Mouse (Mus musculus): ENCODE results near the gene Trim62. TPM values are rescaled to one million over a fixed set of nuclear protein-coding genes. Genes with fewer than 3 reads are reported as not detected.

The Trim62 gene
- polyA plus RNA-seq, 1 experiment, result 3.8 TPM

DNA sequence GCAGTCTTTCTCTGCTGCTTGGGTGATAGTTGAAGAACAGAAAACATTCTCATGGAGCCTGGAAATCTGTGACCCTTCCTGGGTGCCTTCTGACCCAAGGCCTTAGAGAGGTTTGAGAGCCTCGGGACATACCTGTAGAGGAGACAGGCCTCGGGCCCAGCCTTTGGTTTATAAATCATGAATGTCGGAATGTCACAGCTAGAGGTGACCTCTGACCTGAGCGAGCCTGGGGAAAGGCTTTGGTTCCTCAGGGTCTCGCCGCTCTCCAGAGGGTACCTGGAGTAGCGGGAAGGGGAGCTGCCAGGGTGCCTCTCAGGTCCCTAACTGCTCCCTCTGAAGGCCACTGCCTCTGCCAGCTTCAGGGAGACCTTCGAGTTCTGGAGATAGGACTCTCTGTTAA lies 21.9 kb downstream of the Trim62 start:
- no peak overlapping the region for H3K4me3 ChIP-seq (ENCODE audit: insufficient read depth, low read length)
- no peak overlapping the region for H3K27ac ChIP-seq (ENCODE audit: insufficient read depth, low read length)
- H3K4me1 ChIP-seq (ENCODE audit: control insufficient read depth, insufficient read depth, low read length), result peaks cover 4% of the 10 kb centered on the region; the same call in 1 of the 2 replicates
- TF ChIP-seq POLR2A (IDR thresholded peaks at IDR 0.05; ENCODE audit: low read depth, low read length) (no peak), CTCF (IDR thresholded peaks at IDR 0.05; ENCODE audit: borderline replicate concordance, insufficient read depth, low read length) (no peak)

DNA sequence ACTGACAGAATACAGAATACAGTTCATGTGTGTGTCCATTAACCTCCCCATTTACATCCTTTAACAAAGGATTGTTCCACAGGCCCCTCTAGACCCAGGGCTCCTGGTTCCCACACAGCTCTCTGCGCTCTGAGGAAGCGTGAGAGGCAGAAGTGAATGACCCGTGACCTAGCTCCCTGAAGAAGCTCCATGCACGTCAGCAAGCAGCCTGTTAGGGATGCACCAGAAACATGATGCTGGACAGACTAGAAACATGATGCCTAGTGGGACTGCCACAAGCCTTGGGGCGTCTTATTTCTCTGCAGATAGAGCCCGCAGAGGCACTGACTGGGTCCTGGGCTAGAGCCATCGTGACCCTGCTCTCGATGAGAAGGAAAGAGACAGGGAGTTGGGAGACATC lies 23.4 kb downstream of the Trim62 start:
- Histone ChIP-seq H3K4me3 (ENCODE audit: insufficient read depth, low read length) (no peak overlapping the region), H3K27ac (ENCODE audit: insufficient read depth, low read length) (no peak overlapping the region), H3K4me1 (ENCODE audit: control insufficient read depth, insufficient read depth, low read length) (peaks cover 4% of the 10 kb centered on the region; the same call in 1 of the 2 replicates)
- TF ChIP-seq POLR2A (IDR thresholded peaks at IDR 0.05; ENCODE audit: low read depth, low read length), result no peak
- no peak for TF ChIP-seq CTCF (IDR thresholded peaks at IDR 0.05; ENCODE audit: borderline replicate concordance, insufficient read depth, low read length)

DNA sequence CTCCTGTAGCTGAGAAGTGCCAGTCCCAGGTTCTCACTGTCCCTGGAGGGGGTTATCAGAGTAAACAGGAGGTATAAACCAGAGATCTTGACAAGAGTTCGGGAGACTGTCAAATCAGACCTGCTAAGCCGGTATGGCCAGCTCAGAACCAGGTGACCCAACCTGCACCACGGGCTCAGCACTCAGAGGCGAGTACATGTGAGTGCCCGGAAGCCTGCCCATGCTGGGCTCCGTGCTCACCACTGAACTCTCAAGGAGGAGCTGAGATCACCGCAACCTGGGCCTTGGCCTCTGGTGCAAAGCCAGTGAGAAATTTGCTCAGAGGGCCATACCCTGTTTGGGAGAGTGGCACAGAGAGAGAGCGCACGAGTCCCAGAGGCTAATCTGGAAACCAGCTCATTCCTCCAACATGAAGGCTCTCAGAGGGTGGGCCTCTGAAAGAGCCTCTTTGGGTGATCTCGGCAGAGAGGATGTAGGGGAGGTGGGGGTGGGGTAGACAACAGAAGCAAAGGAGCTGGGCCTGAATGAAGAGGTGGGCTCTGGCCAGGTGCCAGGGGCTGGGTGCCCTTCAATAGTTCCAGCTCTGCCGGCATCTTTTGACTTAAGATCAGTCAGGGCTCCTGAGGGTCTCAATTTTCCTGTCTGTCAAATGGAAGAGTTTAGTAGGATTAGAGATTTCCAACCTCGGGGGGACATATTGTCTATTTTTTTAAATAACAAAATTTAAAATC lies 24.0 kb downstream of the Trim62 start:
- no peak overlapping the region for H3K4me3 ChIP-seq (ENCODE audit: insufficient read depth, low read length)
- no peak overlapping the region for H3K27ac ChIP-seq (ENCODE audit: insufficient read depth, low read length)
- peaks cover 4% of the 10 kb centered on the region; the same call in 1 of the 2 replicates for H3K4me1 ChIP-seq (ENCODE audit: control insufficient read depth, insufficient read depth, low read length)
- TF ChIP-seq POLR2A (IDR thresholded peaks at IDR 0.05; ENCODE audit: low read depth, low read length), result no peak
- TF ChIP-seq CTCF (IDR thresholded peaks at IDR 0.05; ENCODE audit: borderline replicate concordance, insufficient read depth, low read length), result no peak

DNA sequence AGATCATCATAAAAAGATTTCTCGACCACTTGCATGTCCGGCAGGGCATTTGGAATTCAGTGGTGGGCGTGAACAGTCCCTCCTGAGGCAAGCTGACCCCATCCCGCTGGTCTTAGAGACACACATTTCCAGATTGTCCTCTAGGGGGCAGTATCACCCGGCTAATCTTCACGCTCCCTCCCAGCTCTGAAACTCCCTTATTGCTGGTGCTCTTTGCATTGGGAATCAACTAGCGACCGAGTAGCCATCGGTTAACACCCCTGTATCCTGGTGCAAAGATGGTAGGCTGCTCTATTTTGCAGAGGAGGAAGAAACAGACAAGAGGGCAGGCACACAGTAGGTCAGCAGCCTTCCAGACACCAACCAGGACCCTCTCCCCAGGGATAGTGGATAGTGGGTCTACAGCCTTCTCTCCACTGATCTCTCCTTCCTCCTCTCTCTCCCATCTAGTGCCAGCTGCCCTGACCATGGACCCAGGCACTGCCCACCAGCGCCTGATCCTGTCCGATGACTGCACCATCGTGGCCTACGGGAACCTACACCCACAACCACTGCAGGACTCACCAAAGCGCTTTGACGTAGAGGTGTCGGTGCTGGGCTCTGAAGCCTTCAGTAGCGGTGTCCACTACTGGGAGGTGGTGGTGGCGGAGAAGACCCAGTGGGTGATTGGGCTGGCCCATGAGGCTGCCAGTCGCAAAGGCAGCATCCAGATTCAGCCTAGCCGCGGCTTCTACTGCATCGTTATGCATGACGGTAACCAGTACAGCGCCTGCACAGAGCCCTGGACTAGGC lies 25.4 kb downstream of the Trim62 start:
- no peak overlapping the region for H3K27ac ChIP-seq (ENCODE audit: insufficient read depth, low read length)
- H3K4me3 ChIP-seq (ENCODE audit: insufficient read depth, low read length), result no peak overlapping the region
- H3K4me1 ChIP-seq (ENCODE audit: control insufficient read depth, insufficient read depth, low read length), result peaks cover 4% of the 10 kb centered on the region; the same call in 1 of the 2 replicates
- TF ChIP-seq POLR2A (IDR thresholded peaks at IDR 0.05; ENCODE audit: low read depth, low read length) (no peak), CTCF (IDR thresholded peaks at IDR 0.05; ENCODE audit: borderline replicate concordance, insufficient read depth, low read length) (peak; percentile 51; the same call in 1 of the 2 replicates)

DNA sequence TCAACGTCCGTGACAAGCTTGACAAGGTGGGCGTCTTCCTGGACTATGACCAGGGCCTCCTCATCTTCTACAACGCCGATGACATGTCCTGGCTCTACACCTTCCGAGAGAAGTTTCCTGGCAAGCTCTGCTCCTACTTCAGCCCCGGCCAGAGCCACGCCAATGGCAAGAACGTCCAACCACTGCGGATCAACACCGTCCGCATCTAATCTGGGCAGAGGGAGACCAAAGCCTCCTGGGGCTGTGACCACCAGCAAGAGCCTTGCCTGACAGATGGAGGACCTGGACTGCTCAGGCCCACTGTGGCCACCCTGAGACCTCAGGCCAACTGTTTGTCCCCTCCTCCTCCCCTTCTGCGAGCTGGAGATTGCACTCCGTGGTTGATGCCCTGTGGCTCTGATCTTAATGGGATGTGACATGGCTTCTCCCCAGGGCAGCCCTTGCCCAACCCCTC lies 26.0 kb downstream of the Trim62 start:
- no peak overlapping the region for H3K27ac ChIP-seq (ENCODE audit: insufficient read depth, low read length)
- no peak overlapping the region for H3K4me3 ChIP-seq (ENCODE audit: insufficient read depth, low read length)
- no peak for TF ChIP-seq POLR2A (IDR thresholded peaks at IDR 0.05; ENCODE audit: low read depth, low read length)
- no peak for TF ChIP-seq CTCF (IDR thresholded peaks at IDR 0.05; ENCODE audit: borderline replicate concordance, insufficient read depth, low read length)
- H3K4me1 ChIP-seq (ENCODE audit: control insufficient read depth, insufficient read depth, low read length), result no peaks in the 10 kb centered on the region

DNA sequence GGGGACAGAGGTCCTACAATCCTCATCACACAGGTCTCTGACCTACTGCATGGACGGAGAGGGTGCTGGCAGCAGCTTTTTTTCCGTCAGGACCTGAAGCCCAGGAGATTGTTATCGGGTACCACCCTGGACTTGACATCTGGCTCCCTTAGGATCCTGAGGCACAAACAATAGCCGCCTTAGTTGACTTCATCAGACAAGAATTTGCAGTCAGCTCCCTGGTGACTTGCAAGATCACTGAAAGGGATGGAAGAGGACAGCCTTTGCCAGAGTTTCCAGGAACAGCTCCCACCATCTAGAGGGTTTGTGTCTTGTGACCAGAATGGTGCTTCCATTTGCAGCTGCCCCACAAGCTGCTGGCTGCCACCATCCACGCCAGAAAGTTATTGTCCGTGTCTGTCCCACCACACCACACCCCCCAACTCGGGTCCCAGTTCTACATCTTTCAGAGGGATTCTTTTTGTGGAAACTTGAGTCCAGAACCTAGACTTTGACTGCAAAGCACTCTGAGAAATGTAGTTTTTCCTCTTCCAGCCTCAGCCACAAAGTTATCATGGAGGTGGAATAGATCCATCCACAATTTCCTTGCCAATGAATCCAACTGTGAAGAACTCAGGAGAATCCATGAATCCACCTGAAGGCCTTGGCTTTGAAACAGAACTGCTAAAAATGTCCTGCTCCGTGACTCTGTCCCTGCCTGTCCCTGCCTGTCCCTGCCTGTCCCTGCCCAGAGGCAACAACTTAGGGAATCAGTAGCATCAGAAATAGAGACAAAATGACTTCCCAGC lies 27.1 kb downstream of the Trim62 start:
- Histone ChIP-seq H3K4me3 (ENCODE audit: insufficient read depth, low read length) (no peak overlapping the region), H3K27ac (ENCODE audit: insufficient read depth, low read length) (no peak overlapping the region), H3K4me1 (ENCODE audit: control insufficient read depth, insufficient read depth, low read length) (no peaks in the 10 kb centered on the region)
- TF ChIP-seq CTCF (IDR thresholded peaks at IDR 0.05; ENCODE audit: borderline replicate concordance, insufficient read depth, low read length) (no peak), POLR2A (IDR thresholded peaks at IDR 0.05; ENCODE audit: low read depth, low read length) (no peak)

DNA sequence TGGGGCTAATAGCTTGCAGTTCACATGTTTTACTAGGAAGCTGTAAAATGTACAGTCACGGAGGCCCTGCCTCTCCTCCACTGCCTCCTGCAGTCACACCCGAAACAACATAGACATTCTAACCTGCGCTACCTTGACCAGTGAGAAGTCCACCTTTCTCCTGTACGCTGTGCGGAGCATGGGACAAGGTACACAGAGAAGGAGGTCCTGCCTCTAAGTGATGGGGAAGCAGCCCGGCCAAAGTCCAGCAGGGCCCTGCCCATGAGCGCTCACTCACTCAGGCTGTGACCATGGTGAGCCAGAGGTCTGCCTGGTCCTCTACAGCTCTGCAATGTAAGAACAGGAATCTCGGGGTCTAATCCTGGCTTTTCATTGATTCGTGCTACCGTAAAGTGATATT lies 28.7 kb downstream of the Trim62 start:
- TF ChIP-seq CTCF (IDR thresholded peaks at IDR 0.05; ENCODE audit: borderline replicate concordance, insufficient read depth, low read length) (no peak), POLR2A (IDR thresholded peaks at IDR 0.05; ENCODE audit: low read depth, low read length) (no peak)
- no peak overlapping the region for H3K27ac ChIP-seq (ENCODE audit: insufficient read depth, low read length)
- no peak overlapping the region for H3K4me3 ChIP-seq (ENCODE audit: insufficient read depth, low read length)
- no peaks in the 10 kb centered on the region for H3K4me1 ChIP-seq (ENCODE audit: control insufficient read depth, insufficient read depth, low read length)

DNA sequence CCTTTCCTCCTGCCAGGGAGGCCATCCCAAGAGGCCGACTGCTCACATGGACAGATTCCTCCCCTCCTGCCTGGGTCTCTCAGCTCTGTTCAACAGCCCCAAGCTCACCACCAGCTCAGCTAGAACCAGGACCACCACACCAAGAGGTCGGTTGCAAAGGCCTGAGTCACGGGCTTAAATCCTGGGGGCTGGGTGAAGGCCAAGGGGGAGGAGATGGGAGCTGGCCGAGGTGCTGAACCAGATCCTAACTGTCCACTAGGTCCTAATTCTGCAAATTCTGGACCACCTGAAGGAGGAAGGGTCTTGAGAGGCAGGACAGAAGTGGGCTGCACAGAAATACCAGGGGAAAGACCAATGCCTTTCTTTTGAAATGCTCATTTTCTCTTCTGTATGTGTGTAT lies 30.4 kb downstream of the Trim62 start:
- no peak overlapping the region for H3K27ac ChIP-seq (ENCODE audit: insufficient read depth, low read length)
- TF ChIP-seq POLR2A (IDR thresholded peaks at IDR 0.05; ENCODE audit: low read depth, low read length) (no peak), CTCF (IDR thresholded peaks at IDR 0.05; ENCODE audit: borderline replicate concordance, insufficient read depth, low read length) (no peak)
- no peak overlapping the region for H3K4me3 ChIP-seq (ENCODE audit: insufficient read depth, low read length)
- no peaks in the 10 kb centered on the region for H3K4me1 ChIP-seq (ENCODE audit: control insufficient read depth, insufficient read depth, low read length)

DNA sequence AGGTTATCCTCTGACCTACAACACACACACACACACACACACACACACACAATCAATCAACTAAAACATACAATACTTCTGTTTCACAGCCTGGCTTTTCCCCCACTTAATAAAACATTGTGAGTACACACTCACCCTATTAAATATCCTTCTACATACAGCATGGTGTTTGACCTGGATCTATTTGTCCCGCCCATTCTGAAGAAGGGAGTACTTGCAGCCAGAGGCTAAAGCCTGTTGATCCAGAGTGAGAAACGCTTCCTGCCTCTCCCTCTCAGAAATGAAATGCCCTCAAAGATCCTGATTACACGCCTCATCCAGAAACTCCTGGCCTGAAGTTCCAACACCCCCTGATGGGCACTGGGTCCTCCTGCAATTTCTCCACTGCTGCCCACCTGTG lies 33.7 kb downstream of the Trim62 start:
- H3K4me3 ChIP-seq (ENCODE audit: insufficient read depth, low read length), result no peak overlapping the region
- TF ChIP-seq CTCF (IDR thresholded peaks at IDR 0.05; ENCODE audit: borderline replicate concordance, insufficient read depth, low read length) (no peak), POLR2A (IDR thresholded peaks at IDR 0.05; ENCODE audit: low read depth, low read length) (no peak)
- no peaks in the 10 kb centered on the region for H3K4me1 ChIP-seq (ENCODE audit: control insufficient read depth, insufficient read depth, low read length)
- no peak overlapping the region for H3K27ac ChIP-seq (ENCODE audit: insufficient read depth, low read length)
